ENCODE assay signal across 8 mouse cellular contexts in the genomic region with DNA sequence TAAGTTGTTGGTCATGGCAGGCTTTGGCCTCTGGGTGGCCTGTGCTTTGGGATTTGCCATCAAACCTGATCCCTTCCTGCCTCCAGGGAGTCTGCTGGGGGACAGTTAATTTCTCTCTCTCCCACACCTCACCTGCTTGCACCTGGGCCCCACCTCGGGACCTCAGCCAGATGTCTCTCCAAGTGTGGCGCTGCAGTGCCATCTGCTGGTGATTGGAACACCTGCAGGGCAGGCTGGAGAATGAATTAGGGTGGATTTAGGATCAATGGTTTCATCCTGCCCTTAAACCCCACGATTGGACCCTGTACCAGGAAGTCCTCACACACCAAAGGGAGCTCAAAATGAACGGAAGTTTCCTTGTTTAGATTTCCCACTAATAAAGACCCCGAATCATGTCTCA. TPM values are rescaled to one million over a fixed set of nuclear protein-coding genes. Genes with fewer than 3 reads are reported as not detected.
A peak's percentile ranks its signal among the peaks of the same experiment; 100 is the strongest.
DNase-seq lines count a peak whose midpoint lies in the region; ATAC-seq and TF ChIP-seq lines count a peak whose summit lies in the region.

No protein-coding gene starts in this region.

- H3K4me1 ChIP-seq in bone marrow macrophage, adult 2 months (ENCODE audit: control insufficient read depth, insufficient read depth, low read length), result no peaks in the 10 kb centered on the region
- H3K4me1 ChIP-seq in embryonic fibroblast, embryonic 13.5 days (ENCODE audit: control insufficient read depth, insufficient read depth, low read length), result peaks cover 21% of the 10 kb centered on the region
- H3K4me1 ChIP-seq in hindbrain, embryonic 14.5 days (replicated peaks; ENCODE audit: control insufficient read depth, insufficient read depth, low read length), result peaks cover 18% of the 10 kb centered on the region
- peaks cover 6% of the 10 kb centered on the region for H3K4me1 ChIP-seq in midbrain, embryonic 11.5 days (ENCODE audit: control insufficient read depth, insufficient read depth, low read length)
- H3K4me1 ChIP-seq in small intestine, adult 2 months (ENCODE audit: control insufficient read depth, insufficient read depth, insufficient read length, low read length), result no peaks in the 10 kb centered on the region

- intact Hi-C loops in left cerebral cortex, postnatal 10 days (cut with DNase I), result loop anchor here (5.0 kb wide), 2 partner anchors 33 to 103 kb away; a partner anchor contains a TSS

- no peak overlapping the region for H3K9ac ChIP-seq in hindbrain, embryonic 14.5 days
- H3K9ac ChIP-seq in midbrain, embryonic 11.5 days (ENCODE audit: low read length), result no peak overlapping the region

- TF ChIP-seq POLR2A in bone marrow macrophage, adult 2 months (IDR thresholded peaks at IDR 0.05; ENCODE audit: borderline replicate concordance, low read depth, low read length), result no peak
- TF ChIP-seq POLR2A in embryonic fibroblast, embryonic 13.5 days (IDR thresholded peaks at IDR 0.05; ENCODE audit: low read depth, low read length), result no peak
- no peak for TF ChIP-seq POLR2A in small intestine, adult 2 months (IDR thresholded peaks at IDR 0.05; ENCODE audit: low read depth, low read length)

- 11% methylated on average over 5 of the region's 5 CpGs for WGBS in hindbrain, embryonic 14.5 days
- WGBS in midbrain, embryonic 11.5 days, result 17% methylated on average over 5 of the region's 5 CpGs
- WGBS in small intestine, adult 2 months, result under 1% methylated on average over 5 of the region's 5 CpGs

- no peaks in the 10 kb centered on the region for H3K36me3 ChIP-seq in hindbrain, embryonic 14.5 days (replicated peaks; ENCODE audit: control insufficient read depth, insufficient read depth)
- H3K36me3 ChIP-seq in midbrain, embryonic 11.5 days (ENCODE audit: control insufficient read depth, insufficient read depth, low read length), result no peaks in the 10 kb centered on the region
- no peaks in the 10 kb centered on the region for H3K36me3 ChIP-seq in small intestine, adult 2 months (ENCODE audit: control insufficient read depth, insufficient read depth, low read length)

- H3K27ac ChIP-seq in bone marrow macrophage, adult 2 months (ENCODE audit: insufficient read depth, low read depth, low read length), result no peak overlapping the region
- no peak overlapping the region for H3K27ac ChIP-seq in embryonic fibroblast, embryonic 13.5 days (ENCODE audit: insufficient read depth, low read length)
- H3K27ac ChIP-seq in hindbrain, embryonic 14.5 days, result no peak overlapping the region
- H3K27ac ChIP-seq in midbrain, embryonic 11.5 days (ENCODE audit: low read depth, low read length), result no peak overlapping the region
- no peak overlapping the region for H3K27ac ChIP-seq in small intestine, adult 2 months (ENCODE audit: insufficient read depth, low read depth, low read length)

- peak; percentile 57 to 65 for DNase-seq in frontal cortex, postnatal 25 days (ENCODE audit: low spot score in 2 of 2)
- DNase-seq in frontal cortex, postnatal 10 days (ENCODE audit: low spot score in 2 of 2), result no peak
- peak; percentile 81 for DNase-seq in hindbrain, embryonic 14.5 days (ENCODE audit: low spot score)
- DNase-seq in left cerebral cortex, postnatal 10 days (ENCODE audit: extremely low spot score in 1 of 2, low spot score in 2 of 2), result peak; percentile 18 to 59
- peak; percentile 95 for DNase-seq in midbrain, embryonic 11.5 days (ENCODE audit: low spot score, missing footprints)

- peak; percentile 40 for ATAC-seq in hindbrain, embryonic 14.5 days (ENCODE audit: low FRiP score)
- peak; percentile 33; the same call in 1 of the 2 replicates for ATAC-seq in midbrain, embryonic 11.5 days (ENCODE audit: low FRiP score)

- TF ChIP-seq CTCF in bone marrow macrophage, adult 2 months (IDR thresholded peaks at IDR 0.05; ENCODE audit: low read depth, low read length), result peak; percentile 94
- TF ChIP-seq CTCF in embryonic fibroblast, embryonic 13.5 days (IDR thresholded peaks at IDR 0.05; ENCODE audit: borderline replicate concordance, insufficient read depth, low read length), result peak; percentile 88
- peak; percentile 97; the same call in 1 of the 2 replicates for TF ChIP-seq CTCF in small intestine, adult 2 months (IDR thresholded peaks at IDR 0.05; ENCODE audit: extremely low read depth, insufficient read length, insufficient replicate concordance, low read depth, low read length)

- no peaks in the 10 kb centered on the region for H3K27me3 ChIP-seq in hindbrain, embryonic 14.5 days (ENCODE audit: control insufficient read depth, insufficient read depth, low read length)
- peaks cover 40% of the 10 kb centered on the region for H3K27me3 ChIP-seq in midbrain, embryonic 11.5 days (ENCODE audit: control insufficient read depth, insufficient read depth, low read length)
- no peaks in the 10 kb centered on the region for H3K27me3 ChIP-seq in small intestine, adult 2 months (ENCODE audit: control insufficient read depth, insufficient read depth, low read length)

- no peak overlapping the region for H3K4me2 ChIP-seq in hindbrain, embryonic 14.5 days (replicated peaks)
- H3K4me2 ChIP-seq in midbrain, embryonic 11.5 days, result no peak overlapping the region

- no peaks in the 10 kb centered on the region for H3K9me3 ChIP-seq in hindbrain, embryonic 14.5 days (ENCODE audit: control insufficient read depth, low read length)
- no peaks in the 10 kb centered on the region for H3K9me3 ChIP-seq in midbrain, embryonic 11.5 days (ENCODE audit: control insufficient read depth, low read length)

- no peak overlapping the region for H3K4me3 ChIP-seq in bone marrow macrophage, adult 2 months (ENCODE audit: insufficient read depth, low read length)
- H3K4me3 ChIP-seq in embryonic fibroblast, embryonic 13.5 days (ENCODE audit: insufficient read depth, low read length), result no peak overlapping the region
- H3K4me3 ChIP-seq in hindbrain, embryonic 14.5 days (replicated peaks; ENCODE audit: low read length), result no peak overlapping the region
- H3K4me3 ChIP-seq in midbrain, embryonic 11.5 days (ENCODE audit: low read depth, low read length), result no peak overlapping the region
- H3K4me3 ChIP-seq in small intestine, adult 2 months (ENCODE audit: low read depth, low read length), result no peak overlapping the region

RNA-seq across cellular contexts. Expression of a gene that starts 33.1 kb away (rescaled TPM):
- polyA plus RNA-seq in bone marrow macrophage, adult 2 months (2012; ENCODE audit: insufficient read depth, insufficient read length, missing spikeins), result 0.34 and 1.1 TPM in 2 replicates
- 89.7 and 95.1 TPM in 2 replicates for polyA plus RNA-seq in embryonic fibroblast, embryonic 13.5 days (2011; ENCODE audit: insufficient read length, low read depth, missing spikeins)
- polyA plus RNA-seq in hindbrain, embryonic 14.5 days (2014; fragmentation: Nextera tagmentation; extraction: Ambion mirVana), result 32.6 and 36.0 TPM in 2 replicates
- total RNA-seq in left cerebral cortex, postnatal 10 days (2021), result 10 to 100 TPM; 11.1 to 13.4 TPM
- 24.2 and 24.9 TPM in 2 replicates for polyA plus RNA-seq in midbrain, embryonic 11.5 days (2014; fragmentation: Nextera tagmentation; extraction: Ambion mirVana)
- 37.1 and 41.6 TPM in 2 replicates for polyA plus RNA-seq in small intestine, adult 2 months (2012; rRNA removed)

RNA-seq across cellular contexts. Expression of a gene that starts 39.0 kb away (rescaled TPM):
- 26.4 and 28.0 TPM in 2 replicates for polyA plus RNA-seq in bone marrow macrophage, adult 2 months (2012; ENCODE audit: insufficient read depth, insufficient read length, missing spikeins)
- 52.8 and 53.5 TPM in 2 replicates for polyA plus RNA-seq in embryonic fibroblast, embryonic 13.5 days (2011; ENCODE audit: insufficient read length, low read depth, missing spikeins)
- 95.9 and 106 TPM in 2 replicates for polyA plus RNA-seq in hindbrain, embryonic 14.5 days (2014; fragmentation: Nextera tagmentation; extraction: Ambion mirVana)
- total RNA-seq in left cerebral cortex, postnatal 10 days (2021), result 100 to 1,000 TPM in 1 of 2 experiments, 10 to 100 TPM in 1; 99.5 to 101 TPM
- 42.0 and 47.3 TPM in 2 replicates for polyA plus RNA-seq in midbrain, embryonic 11.5 days (2014; fragmentation: Nextera tagmentation; extraction: Ambion mirVana)
- polyA plus RNA-seq in small intestine, adult 2 months (2012; rRNA removed), result 10.2 and 11.7 TPM in 2 replicates

Comparison
In these comparisons a context has a peak if more than half of its experiments do, and no peak if none do; other contexts are left out.
1. DNase-seq: peak in frontal cortex, postnatal 25 days (2 of 2), hindbrain, embryonic 14.5 days (single experiment), left cerebral cortex, postnatal 10 days (2 of 2) and midbrain, embryonic 11.5 days (single experiment); none in frontal cortex, postnatal 10 days (0 of 2).
2. RNA of a gene that starts 33.1 kb away (polyA plus RNA-seq): 89.7 to 95.1 TPM in embryonic fibroblast, embryonic 13.5 days, 37.1 to 41.6 TPM in small intestine, adult 2 months, 32.6 to 36.0 TPM in hindbrain, embryonic 14.5 days and 24.2 to 24.9 TPM in midbrain, embryonic 11.5 days; 0.34 to 1.1 TPM in bone marrow macrophage, adult 2 months; every median in the first group is over 10 times any median in the second.
3. Peak in every context shown above with its lines, with median percentiles within 50 percentile points of each other: CTCF ChIP-seq.